Mouse (Mus musculus): ENCODE data around the gene Ssc5d. TPM values are rescaled to one million over a fixed set of nuclear protein-coding genes. Genes with fewer than 3 reads are reported as not detected.
"Not testable (repeated sequence)": the region's sequence is repeated elsewhere in the genome, so short reads cannot be mapped to it uniquely, and the experiment has no call there.

Ssc5d gene
- 2.3 and 2.6 TPM in 2 replicates for polyA plus RNA-seq (2015; fragmentation: Nextera tagmentation; extraction: Ambion mirVana)

DNA sequence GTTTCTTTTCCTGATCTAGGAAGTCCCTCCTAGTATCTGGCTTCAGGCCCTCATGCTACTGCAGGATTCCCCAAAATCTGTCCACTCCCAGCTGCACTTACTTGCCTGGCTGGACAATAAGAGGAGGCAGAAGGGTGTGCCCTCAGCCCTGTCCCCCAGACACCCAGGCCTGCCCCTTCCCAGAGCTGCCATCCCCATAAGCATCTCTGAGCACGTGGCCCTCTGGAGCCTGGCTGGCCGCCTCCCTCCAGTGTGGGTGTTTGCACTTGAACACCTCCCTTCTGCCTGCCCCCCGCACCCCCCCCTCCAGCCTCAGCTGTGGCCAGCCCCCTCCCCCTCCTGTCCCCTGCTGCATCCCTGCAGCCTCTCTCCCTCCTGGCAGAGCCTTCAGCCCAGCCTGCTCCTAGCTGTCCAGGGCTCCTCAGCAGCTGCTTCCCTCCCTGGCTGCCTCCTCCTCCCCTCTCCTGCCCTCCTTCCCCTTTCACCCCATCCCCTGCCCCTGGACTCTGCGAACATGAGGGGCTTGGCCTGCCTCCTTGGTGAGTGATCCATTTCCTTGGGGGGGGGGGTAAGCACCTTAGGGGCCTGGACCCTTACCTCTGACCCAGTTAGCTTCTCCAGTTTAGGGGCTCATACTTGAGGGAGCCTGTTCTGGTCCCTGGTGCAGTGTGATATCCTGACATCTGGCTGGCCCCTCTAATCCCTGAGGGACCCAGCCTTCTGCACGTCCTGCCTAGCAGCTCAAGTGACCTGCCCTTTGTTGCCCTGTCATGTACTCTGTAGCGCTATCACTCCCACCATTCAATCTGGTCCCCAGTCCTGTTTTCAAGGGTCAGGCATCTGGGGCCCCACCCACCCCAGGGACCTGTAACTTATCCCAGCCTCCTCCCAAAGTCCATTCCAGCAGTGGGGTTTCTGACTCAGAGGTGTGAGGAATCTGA is at the start of gene Ssc5d:
Gene Ssc5d, plus strand, starts transcription at position 345 of the 941 bp plus-strand sequence.
- 0 out of 2 replicates have a peak, but pooled peaks cover 6% of the 10 kb centered on the region for H3K27me3 ChIP-seq (replicated peaks; ENCODE audit: control insufficient read depth, insufficient read depth, low read length)
- WGBS, result 18% methylated on average over 6 of the region's 6 CpGs
- peak; percentile 20 for ATAC-seq
- no peaks in the 10 kb centered on the region for H3K9me3 ChIP-seq (ENCODE audit: control insufficient read depth)
- no peak within 1 kb of the TSS for H3K4me3 ChIP-seq (ENCODE audit: low read depth, low read length)
- H3K27ac ChIP-seq (ENCODE audit: low read depth, low read length), result peak within 1 kb of the TSS; percentile 68
- no peak within 1 kb of the TSS for H3K9ac ChIP-seq (ENCODE audit: low read depth, low read length)
- peaks cover 2% of the 10 kb centered on the region; the same call in 1 of the 2 replicates for H3K36me3 ChIP-seq (ENCODE audit: control insufficient read depth, insufficient read depth)
- no peak within 1 kb of the TSS; the same call in none of the 2 replicates for H3K4me2 ChIP-seq (replicated peaks; ENCODE audit: low read depth)
- 0 out of 2 replicates have a peak, but pooled peaks cover 8% of the 10 kb centered on the region for H3K4me1 ChIP-seq (replicated peaks; ENCODE audit: control insufficient read depth, insufficient read depth, low read length)
- TF ChIP-seq CTCF (IDR thresholded peaks at IDR 0.05; ENCODE audit: low read depth), result no peak

DNA sequence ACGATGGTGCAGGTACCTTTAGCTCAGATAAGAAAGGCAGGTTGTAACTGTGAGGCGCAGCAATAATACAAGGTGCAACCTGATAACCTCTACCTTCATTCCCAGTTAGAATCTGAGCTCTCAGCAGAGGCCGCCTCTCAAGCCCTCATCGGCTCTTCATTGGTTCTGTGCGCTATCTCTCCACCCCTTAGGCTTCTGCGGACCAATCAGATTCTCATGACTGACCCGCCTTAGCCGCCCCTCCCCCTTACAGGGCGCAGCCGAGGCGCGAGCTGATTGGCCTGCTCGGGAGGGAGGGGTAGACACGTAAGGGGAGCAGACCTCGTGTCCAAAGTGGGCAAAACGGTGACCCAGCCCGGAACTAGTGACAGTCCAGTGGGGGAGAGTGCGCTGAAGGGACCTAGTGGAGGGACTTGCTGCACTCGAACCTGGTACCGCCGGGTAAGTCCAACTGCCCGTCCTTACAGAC is 48.8 kb upstream of the Ssc5d start, which contains the start of gene Isoc2a:
Gene Isoc2a, plus strand, starts transcription at position 401 of the 469 bp plus-strand sequence.
- peak; percentile 100 for ATAC-seq
- H3K4me1 ChIP-seq (replicated peaks; ENCODE audit: control insufficient read depth, insufficient read depth, low read length), result no peaks in the 10 kb centered on the region

DNA sequence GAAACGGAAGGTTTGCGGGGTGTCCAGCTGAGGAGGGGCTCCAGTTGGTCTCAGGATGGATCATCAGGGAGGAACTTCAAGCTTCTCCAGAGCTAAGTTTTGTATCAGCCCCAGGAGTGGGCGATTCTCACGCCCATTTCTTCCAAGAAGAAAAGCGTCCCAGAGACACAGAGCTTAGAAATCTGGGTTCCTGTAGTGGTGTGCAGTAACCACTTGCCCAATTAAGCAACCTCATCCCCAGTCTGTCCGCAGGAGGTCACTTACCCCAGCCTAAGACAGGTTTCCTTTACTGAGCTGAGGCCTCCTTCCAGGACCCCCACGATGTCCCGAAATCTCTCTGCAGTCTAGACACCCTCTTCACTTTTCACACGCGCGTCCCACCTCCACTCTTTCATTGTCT is 48.4 kb upstream of the Ssc5d start:
- no peaks in the 10 kb centered on the region for H3K27me3 ChIP-seq (replicated peaks; ENCODE audit: control insufficient read depth, insufficient read depth, low read length)
- peak; percentile 6 for ATAC-seq

More for the DNA sequence above, 48.8 kb upstream of the Ssc5d start, which contains the start of gene Isoc2a:
- no peak for TF ChIP-seq CTCF (IDR thresholded peaks at IDR 0.05; ENCODE audit: low read depth)
- Histone ChIP-seq H3K4me3 (ENCODE audit: low read depth, low read length) (peak within 1 kb of the TSS; percentile 54), H3K9me3 (ENCODE audit: control insufficient read depth) (no peaks in the 10 kb centered on the region), H3K36me3 (ENCODE audit: control insufficient read depth, insufficient read depth) (no peaks in the 10 kb centered on the region), H3K27ac (ENCODE audit: low read depth, low read length) (peak within 1 kb of the TSS; percentile 67), H3K4me2 (replicated peaks; ENCODE audit: low read depth) (peak within 1 kb of the TSS; percentile 79), H3K9ac (ENCODE audit: low read depth, low read length) (peak within 1 kb of the TSS; percentile 51), H3K27me3 (replicated peaks; ENCODE audit: control insufficient read depth, insufficient read depth, low read length) (no peaks in the 10 kb centered on the region)
- under 1% methylated on average over 22 of the region's 22 CpGs for WGBS

DNA sequence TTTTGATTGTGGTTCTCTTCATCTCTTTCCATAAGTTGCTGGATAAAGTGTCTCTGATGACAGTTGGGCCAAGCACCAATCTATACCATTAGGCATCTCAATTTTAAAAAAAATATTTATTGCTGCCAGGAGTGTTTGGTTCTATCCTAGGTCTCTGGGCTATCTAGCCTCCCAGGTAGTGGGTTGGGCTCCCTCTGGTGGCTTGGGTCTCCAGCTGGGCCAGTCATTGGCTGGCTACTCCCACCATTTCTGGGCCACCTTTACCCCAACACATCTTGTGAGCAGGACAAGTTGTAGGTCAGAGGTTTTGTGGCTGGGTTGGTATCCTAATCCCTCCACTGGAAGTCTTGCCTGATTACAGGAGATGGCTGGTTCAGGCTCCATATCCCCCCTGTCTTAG is 47.4 kb upstream of the Ssc5d start:
- no peak for ATAC-seq
- Histone ChIP-seq H3K4me3 (ENCODE audit: low read depth, low read length) (no peak overlapping the region), H3K36me3 (ENCODE audit: control insufficient read depth, insufficient read depth) (no peaks in the 10 kb centered on the region; the same call in 1 of the 2 replicates), H3K9me3 (ENCODE audit: control insufficient read depth) (no peaks in the 10 kb centered on the region), H3K4me1 (replicated peaks; ENCODE audit: control insufficient read depth, insufficient read depth, low read length) (no peaks in the 10 kb centered on the region), H3K27ac (ENCODE audit: low read depth, low read length) (no peak overlapping the region), H3K27me3 (replicated peaks; ENCODE audit: control insufficient read depth, insufficient read depth, low read length) (no peaks in the 10 kb centered on the region), H3K4me2 (replicated peaks; ENCODE audit: low read depth) (peak overlapping the region; percentile 79), H3K9ac (ENCODE audit: low read depth, low read length) (no peak overlapping the region)
- peak; percentile 63 for TF ChIP-seq CTCF (IDR thresholded peaks at IDR 0.05; ENCODE audit: low read depth)

More for the DNA sequence above, 48.4 kb upstream of the Ssc5d start:
- Histone ChIP-seq H3K36me3 (ENCODE audit: control insufficient read depth, insufficient read depth) (no peaks in the 10 kb centered on the region; the same call in 1 of the 2 replicates), H3K9ac (ENCODE audit: low read depth, low read length) (peak overlapping the region; percentile 51), H3K4me1 (replicated peaks; ENCODE audit: control insufficient read depth, insufficient read depth, low read length) (no peaks in the 10 kb centered on the region), H3K27ac (ENCODE audit: low read depth, low read length) (peak overlapping the region; percentile 67), H3K4me3 (ENCODE audit: low read depth, low read length) (peak overlapping the region; percentile 54), H3K4me2 (replicated peaks; ENCODE audit: low read depth) (peak overlapping the region; percentile 79), H3K9me3 (ENCODE audit: control insufficient read depth) (no peaks in the 10 kb centered on the region)
- no peak for TF ChIP-seq CTCF (IDR thresholded peaks at IDR 0.05; ENCODE audit: low read depth)
- 8% methylated on average over 11 of the region's 11 CpGs for WGBS

DNA sequence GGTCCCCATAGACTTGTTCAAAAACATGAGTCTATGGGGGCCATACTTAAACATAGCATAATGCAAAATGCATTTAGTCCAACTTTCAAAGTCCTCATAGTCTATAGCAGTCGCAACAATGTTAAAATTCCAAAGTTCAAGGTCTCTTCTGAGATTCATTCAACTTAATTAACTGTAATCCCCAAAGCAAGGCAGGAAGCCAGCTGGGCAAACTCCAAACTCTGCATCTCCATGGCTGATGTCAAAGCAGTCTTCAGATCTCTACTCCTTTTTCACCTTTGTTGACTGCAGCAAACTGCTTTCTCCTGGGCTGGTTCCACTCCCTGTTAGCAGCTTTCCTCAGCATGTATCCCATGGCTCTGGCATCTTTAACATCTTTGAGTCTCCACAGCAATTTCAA is 46.5 kb upstream of the Ssc5d start:
- WGBS, result 60% methylated on average over 1 of the region's 1 CpGs
- H3K9me3 ChIP-seq (ENCODE audit: control insufficient read depth); H3K4me2 ChIP-seq (replicated peaks; ENCODE audit: low read depth); H3K9ac ChIP-seq (ENCODE audit: low read depth, low read length); ATAC-seq; H3K4me3 ChIP-seq (ENCODE audit: low read depth, low read length); H3K27ac ChIP-seq (ENCODE audit: low read depth, low read length); H3K4me1 ChIP-seq (replicated peaks; ENCODE audit: control insufficient read depth, insufficient read depth, low read length); H3K27me3 ChIP-seq (replicated peaks; ENCODE audit: control insufficient read depth, insufficient read depth, low read length); H3K36me3 ChIP-seq (ENCODE audit: control insufficient read depth, insufficient read depth): not testable (repeated sequence)

DNA sequence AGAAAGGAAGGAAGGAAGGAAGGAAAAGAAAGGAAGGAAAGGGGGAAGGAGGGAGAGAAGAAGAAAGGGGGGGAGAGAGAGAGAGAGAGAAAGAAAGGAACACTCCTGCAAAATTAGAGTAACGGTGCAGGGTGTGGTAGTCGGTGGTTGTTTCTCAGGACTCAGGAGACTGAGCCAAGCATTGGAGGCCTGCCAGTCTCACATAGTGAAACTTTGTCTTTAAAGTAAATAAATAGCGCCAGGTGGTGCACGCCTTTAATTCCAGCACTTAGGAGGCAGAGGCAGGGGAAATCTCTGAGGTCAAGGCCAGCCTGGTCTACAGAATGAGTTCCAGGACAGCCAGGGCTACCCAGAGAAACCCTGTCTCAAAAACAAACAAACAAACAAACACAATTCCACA is 38.9 kb upstream of the Ssc5d start:
- H3K9me3 ChIP-seq (ENCODE audit: control insufficient read depth), result no peaks in the 10 kb centered on the region
- no peak overlapping the region for H3K27ac ChIP-seq (ENCODE audit: low read depth, low read length)
- H3K9ac ChIP-seq (ENCODE audit: low read depth, low read length), result no peak overlapping the region
- H3K4me1 ChIP-seq (replicated peaks; ENCODE audit: control insufficient read depth, insufficient read depth, low read length), result no peaks in the 10 kb centered on the region
- TF ChIP-seq CTCF (IDR thresholded peaks at IDR 0.05; ENCODE audit: low read depth), result no peak
- no peak overlapping the region for H3K4me2 ChIP-seq (replicated peaks; ENCODE audit: low read depth)
- no peaks in the 10 kb centered on the region; the same call in 1 of the 2 replicates for H3K36me3 ChIP-seq (ENCODE audit: control insufficient read depth, insufficient read depth)
- H3K4me3 ChIP-seq (ENCODE audit: low read depth, low read length), result no peak overlapping the region
- 46% methylated on average over 4 of the region's 4 CpGs for WGBS
- no peak for ATAC-seq
- H3K27me3 ChIP-seq (replicated peaks; ENCODE audit: control insufficient read depth, insufficient read depth, low read length), result no peaks in the 10 kb centered on the region
